Mouse (Mus musculus) neural tube, embryonic 10.5 days (tissue): ENCODE measurements around the gene Atp5s.

Experiments
- DNase-seq: peaks from one replicate; pipeline ENCODE4 v3.0.0-alpha.2; 2017; ENCODE audit warnings: low spot score; ENCODE audit errors: extremely low spot score

Atp5s gene

GRCm38 (mm10) chr12:69724711-69725460, at the start of gene Atp5s, which contains the start of gene L2hgdh:
Gene Atp5s (plus strand): TSS chr12:69724950.
Gene L2hgdh (minus strand): TSS chr12:69724873.
- DNase-seq = peak; percentile 96

GRCm38 (mm10) chr12:69676157-69676556, 48.6 kb upstream of the Atp5s start:
- no peak for DNase-seq

GRCm38 (mm10) chr12:69680635-69681565, 43.9 kb upstream of the Atp5s start:
- DNase-seq = peak; percentile 74

GRCm38 (mm10) chr12:69681566-69682061, 43.1 kb upstream of the Atp5s start, which contains the start of gene Sos2:
Gene Sos2 (minus strand): TSS chr12:69681852.
- DNase-seq = peak; percentile 75

- peak; percentile 88 for DNase-seq
Observed at GRCm38 (mm10) chr12:69682065-69682787, 42.5 kb upstream of the Atp5s start.

- DNase-seq = no peak
Observed at GRCm38 (mm10) chr12:69682788-69683419, 41.8 kb upstream of the Atp5s start.

- DNase-seq = no peak
Observed at GRCm38 (mm10) chr12:69683537-69683936, 41.2 kb upstream of the Atp5s start.

- DNase-seq = no peak
Observed at GRCm38 (mm10) chr12:69688368-69688767, 36.4 kb upstream of the Atp5s start.

- DNase-seq = no peak
Observed at GRCm38 (mm10) chr12:69689094-69689493, 35.7 kb upstream of the Atp5s start.

GRCm38 (mm10) chr12:69690714-69691113, 34.0 kb upstream of the Atp5s start:
- DNase-seq = no peak

- DNase-seq = no peak
Observed at GRCm38 (mm10) chr12:69693471-69693870, 31.3 kb upstream of the Atp5s start.

- no peak for DNase-seq
Observed at GRCm38 (mm10) chr12:69696746-69697145, 28.0 kb upstream of the Atp5s start.

GRCm38 (mm10) chr12:69698352-69698751, 26.4 kb upstream of the Atp5s start:
- no peak for DNase-seq

- DNase-seq = no peak
Observed at GRCm38 (mm10) chr12:69704799-69705458, 19.8 kb upstream of the Atp5s start.

- no peak for DNase-seq
Observed at GRCm38 (mm10) chr12:69713628-69714027, 11.1 kb upstream of the Atp5s start.

- no peak for DNase-seq
Observed at GRCm38 (mm10) chr12:69722857-69723256, 1.9 kb upstream of the Atp5s start.

- DNase-seq = no peak
Observed at GRCm38 (mm10) chr12:69723376-69723775, 1.4 kb upstream of the Atp5s start.

- DNase-seq = no peak
Observed at GRCm38 (mm10) chr12:69724018-69724710, 586 bp upstream of the Atp5s start.

GRCm38 (mm10) chr12:69729246-69729645, 4.5 kb downstream of the Atp5s start:
- no peak for DNase-seq

- no peak for DNase-seq
Observed at GRCm38 (mm10) chr12:69730306-69730705, 5.6 kb downstream of the Atp5s start.
